Mouse (Mus musculus): ENCODE measurements at regions not wholly inside any gene's neighbourhood (a gene's known extent, or its start where the extent isn't known, plus 50 kb on each side); places are given as distances from the start of the nearest gene placed in this dataset.

- intact Hi-C loops (cut with DNase I) = no loop called here
Observed at GRCm38 (mm10) chr13:112152614-112153550, 135.4 kb upstream of the Ankrd55 start.

DNA sequence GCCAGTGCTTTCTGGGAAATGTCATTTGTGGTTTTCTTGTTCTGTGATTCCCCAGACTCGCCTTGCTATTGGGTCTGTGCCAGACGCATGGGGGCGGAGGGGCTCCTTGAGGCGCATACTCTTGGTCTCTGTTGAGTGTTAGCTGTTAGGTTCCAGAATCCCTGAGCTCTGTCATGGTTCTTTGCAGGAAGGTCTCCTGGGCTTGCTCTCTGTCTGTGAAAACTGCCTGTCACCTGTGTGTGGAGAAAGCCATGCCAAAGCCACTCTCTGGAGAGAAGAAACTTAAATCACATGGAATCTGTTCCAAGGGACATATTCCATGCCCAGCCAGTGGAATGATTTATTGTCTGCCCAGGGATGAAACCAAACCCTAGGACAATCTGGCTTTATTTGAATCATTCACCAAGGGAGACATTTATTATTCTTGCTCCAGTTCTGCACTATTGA, 134.5 kb upstream of the Ankrd55 start:
- DNase-seq = no peak
- intact Hi-C loops (cut with DNase I) = no loop called here

More at GRCm38 (mm10) chr13:112152614-112153550, 135.4 kb upstream of the Ankrd55 start:
- DNase-seq = peak in 1 of 2 experiments; percentile 15

GRCm38 (mm10) chr13:112159430-112160172, 128.7 kb upstream of the Ankrd55 start:
- DNase-seq = no peak
- intact Hi-C loops (cut with DNase I) = no loop called here

GRCm38 (mm10) chr13:112160173-112160641, 128.0 kb upstream of the Ankrd55 start:
- intact Hi-C loops (cut with DNase I) = no loop called here
- no peak for DNase-seq

DNA sequence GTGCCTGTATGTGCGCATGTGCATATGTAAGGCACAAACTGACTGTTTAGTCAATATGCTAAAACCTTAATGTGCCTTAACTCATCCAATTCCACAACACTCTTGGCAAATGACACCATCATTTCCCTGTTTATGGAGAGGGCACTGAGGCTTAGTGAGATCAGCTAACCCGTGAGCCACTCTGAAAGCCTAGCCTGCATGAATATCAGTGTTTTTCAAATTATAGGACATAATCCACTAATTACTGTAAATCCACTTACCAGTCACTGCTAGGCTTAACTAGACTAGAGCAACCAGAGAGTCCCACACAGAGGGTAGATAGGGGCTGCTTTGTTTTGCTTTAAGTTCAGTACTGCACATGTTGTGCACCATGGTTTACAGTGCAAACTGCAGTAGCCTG, 127.5 kb upstream of the Ankrd55 start:
- DNase-seq = no peak
- intact Hi-C loops (cut with DNase I) = no loop called here

DNA sequence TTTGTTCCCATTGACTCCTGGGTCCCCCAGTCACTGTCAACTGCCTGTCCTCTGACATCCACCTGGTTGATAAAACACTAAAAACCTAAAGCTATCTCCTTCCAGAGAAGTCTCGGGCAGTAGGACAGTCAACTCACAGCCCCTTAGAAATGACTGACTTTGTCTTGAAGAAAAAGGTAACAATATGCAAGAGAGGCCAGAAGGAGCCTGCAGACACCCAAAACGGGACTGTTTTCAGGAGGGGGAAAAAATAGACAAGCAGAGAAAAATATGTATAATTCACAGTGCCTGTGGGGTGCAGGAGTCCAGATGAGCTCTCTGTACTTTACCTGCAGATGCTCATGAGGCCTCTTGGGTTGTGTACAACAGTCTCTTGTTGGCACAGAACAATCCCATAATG, 126.4 kb upstream of the Ankrd55 start:
- intact Hi-C loops (cut with DNase I) = no loop called here
- no peak for DNase-seq

DNA sequence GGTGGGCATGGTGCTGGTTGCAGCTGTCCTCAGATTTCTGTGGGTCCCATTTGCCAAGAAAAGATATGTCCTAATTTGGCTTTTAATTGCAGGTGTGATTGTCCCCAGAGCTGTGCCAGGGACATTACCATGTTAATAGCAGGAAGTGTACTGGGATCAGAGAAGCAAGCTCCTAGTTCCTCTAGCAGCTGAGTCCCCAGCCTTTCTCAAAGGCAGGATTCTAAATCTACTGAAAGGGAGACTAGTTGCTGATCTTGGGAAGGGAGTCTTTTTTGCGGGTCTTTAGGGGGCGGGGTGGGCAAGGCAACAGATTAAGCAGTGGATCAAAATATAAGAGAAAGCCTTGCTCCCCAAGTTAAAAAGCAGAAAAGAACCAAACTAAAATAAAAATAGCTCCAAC, 122.3 kb upstream of the Ankrd55 start:
- intact Hi-C loops (cut with DNase I) = no loop called here
- no peak for DNase-seq

DNA sequence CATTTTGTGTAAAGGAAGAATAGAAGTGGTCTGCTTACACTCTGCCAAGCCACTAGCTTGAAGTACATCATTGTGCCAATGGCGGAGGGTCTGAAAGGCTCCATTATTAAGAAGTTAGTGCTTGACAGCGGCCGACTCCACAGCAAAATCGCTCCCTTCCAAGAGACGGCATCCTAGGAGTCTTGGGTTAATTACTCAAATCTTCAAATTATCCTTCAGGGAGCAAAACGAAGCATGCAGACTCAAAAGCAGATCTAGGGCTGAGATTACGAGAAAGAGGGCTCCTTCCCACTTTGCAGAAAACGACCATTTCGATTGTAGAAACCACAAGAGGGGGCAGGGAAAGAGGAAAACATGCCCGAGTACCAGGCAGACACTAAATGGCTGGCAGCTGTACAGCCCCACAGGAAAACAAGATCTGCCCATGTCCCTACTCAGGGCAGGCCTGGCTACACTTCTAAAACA, 121.9 kb upstream of the Ankrd55 start:
- no peak for DNase-seq
- intact Hi-C loops (cut with DNase I) = no loop called here

DNA sequence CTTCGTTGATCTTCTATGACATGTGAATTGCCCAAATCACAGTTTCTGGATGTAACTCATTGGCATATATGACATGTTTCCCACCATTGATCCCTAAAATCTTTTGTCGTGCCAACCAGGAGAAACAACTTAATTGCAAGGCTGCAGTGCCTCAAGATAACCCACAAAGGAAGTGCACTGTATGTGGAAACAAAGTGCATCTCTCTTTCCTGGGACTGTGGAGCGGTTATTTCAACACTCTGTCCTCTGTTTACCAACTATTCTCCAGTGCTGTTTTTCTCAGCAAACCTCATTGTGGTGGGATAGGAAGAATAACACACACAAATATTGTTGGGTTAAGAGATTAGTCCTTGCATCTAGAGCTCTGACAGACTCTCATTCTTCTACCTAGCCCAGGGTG, 119.8 kb upstream of the Ankrd55 start:
- no peak for DNase-seq
- intact Hi-C loops (cut with DNase I) = no loop called here

DNA sequence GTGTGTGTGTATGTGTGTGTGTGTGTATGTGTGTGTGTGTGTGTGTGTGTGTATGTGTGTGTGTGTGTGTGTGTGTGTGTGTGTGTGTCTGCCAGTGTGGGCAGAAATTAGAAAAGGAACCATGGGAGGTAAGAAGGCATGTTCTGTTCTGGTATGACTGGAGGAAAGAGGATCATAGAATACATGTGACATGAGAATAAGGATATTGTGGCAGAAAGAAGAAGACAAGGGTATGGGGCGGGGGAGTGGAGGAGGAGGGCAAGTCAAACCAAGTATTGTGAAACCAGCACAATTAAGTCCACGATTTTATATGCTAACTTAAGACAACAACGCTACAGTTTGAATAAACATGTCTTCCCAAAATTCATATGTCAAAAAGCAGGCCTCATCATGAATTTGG, 117.4 kb upstream of the Ankrd55 start:
- DNase-seq = no peak
- intact Hi-C loops (cut with DNase I) = no loop called here

GRCm38 (mm10) chr13:112171940-112172715, 116.1 kb upstream of the Ankrd55 start:
- DNase-seq = no peak
- intact Hi-C loops (cut with DNase I) = no loop called here

DNA sequence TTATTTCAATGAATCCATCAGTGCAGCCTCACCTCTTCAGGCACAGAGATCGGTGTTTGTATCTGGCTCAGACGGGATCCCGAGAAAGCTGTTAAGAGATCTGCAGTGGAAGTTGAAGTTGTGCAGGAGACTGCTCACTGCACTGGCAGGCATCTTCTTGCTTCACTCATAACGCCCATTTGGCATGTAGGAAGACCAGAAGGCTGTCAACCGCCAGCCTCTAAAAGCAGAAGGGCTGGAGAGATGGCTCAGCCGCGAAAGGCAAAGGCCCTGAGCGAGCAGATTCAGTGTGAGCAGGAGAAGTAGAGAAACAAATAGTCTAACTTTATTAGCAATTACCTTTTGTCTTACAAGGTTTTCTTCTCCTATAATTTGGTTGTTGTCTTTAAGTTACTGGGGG, 114.3 kb upstream of the Ankrd55 start:
- intact Hi-C loops (cut with DNase I) = no loop called here
- DNase-seq = no peak

DNA sequence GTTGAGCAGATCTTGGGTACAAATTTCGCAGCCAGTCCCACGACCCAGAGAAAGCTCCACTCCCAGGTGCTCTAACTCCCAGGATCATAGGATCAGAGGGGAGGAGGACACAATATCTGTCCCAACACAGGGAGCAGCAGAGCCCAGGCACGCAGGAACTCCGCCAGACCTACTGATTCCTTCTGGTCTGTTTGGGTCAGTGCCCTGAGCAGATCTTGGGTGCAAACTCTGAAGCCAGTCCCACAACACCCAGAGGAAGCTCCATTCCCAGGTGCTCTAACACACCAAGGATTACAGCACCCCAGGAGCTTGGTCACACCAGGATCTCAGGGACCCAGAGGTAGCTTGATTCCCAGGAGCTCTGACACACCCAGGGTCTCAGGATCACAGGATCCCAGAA, 110.2 kb upstream of the Ankrd55 start:
- DNase-seq = no peak
- intact Hi-C loops (cut with DNase I) = no loop called here

DNA sequence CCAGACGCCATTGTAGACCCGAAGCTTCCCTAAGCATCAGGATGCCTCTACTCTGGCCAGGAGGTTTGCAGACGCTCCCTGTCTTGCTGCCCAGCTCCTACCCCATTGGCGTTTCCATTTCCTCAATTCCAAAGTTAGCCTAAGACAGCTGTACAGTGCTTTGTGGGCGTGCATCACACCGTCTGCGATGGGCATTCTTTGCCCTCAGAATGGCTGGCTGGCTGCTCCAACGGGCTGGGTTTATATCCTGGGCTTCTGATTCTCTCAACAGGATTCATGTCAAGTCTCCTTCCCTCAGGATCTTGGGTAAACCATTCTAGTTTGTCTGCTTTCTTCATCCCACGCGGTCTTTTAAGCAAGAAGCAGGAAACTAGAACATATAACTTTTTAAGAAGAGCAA, 104.3 kb upstream of the Ankrd55 start:
- no peak for DNase-seq
- intact Hi-C loops (cut with DNase I) = no loop called here

DNA sequence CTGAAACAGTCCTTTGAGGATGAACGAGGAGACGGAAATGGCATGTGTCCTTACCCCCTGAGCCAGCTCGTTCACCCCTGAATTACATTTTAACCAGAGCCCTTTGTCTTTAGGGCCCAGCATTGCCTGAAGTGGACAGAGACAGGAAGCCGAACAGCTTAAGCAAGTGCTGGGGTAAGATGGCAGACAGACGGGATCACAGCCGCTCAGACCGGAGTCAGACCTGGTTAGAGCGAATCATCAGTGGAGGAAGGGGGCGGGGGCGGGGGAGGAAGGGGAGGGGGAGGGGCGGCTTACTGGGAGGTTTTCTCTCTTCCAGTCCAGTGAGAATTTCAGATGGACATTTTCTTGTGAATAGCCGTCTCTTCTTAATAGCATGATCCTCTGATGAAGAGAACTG, 103.1 kb upstream of the Ankrd55 start:
- DNase-seq = no peak
- intact Hi-C loops (cut with DNase I) = no loop called here

- intact Hi-C loops (cut with DNase I) = no loop called here
Observed at GRCm38 (mm10) chr13:112187226-112187625, 101.0 kb upstream of the Ankrd55 start.

GRCm38 (mm10) chr13:112188313-112188712, 99.9 kb upstream of the Ankrd55 start:
- DNase-seq = no peak
- intact Hi-C loops (cut with DNase I) = no loop called here

More at GRCm38 (mm10) chr13:112187226-112187625, 101.0 kb upstream of the Ankrd55 start:
- DNase-seq = no peak

- DNase-seq = no peak
- intact Hi-C loops (cut with DNase I) = no loop called here
Observed at GRCm38 (mm10) chr13:112188741-112189476, 99.3 kb upstream of the Ankrd55 start.

- intact Hi-C loops (cut with DNase I) = no loop called here
Observed at GRCm38 (mm10) chr13:112189605-112190004, 98.6 kb upstream of the Ankrd55 start.

More at GRCm38 (mm10) chr13:112189605-112190004, 98.6 kb upstream of the Ankrd55 start:
- DNase-seq = no peak
